Mouse (Mus musculus) Muller cell, postnatal 12 days (primary cell): Measurements from ENCODE around the gene Fbn1.

Source experiments
- DNase-seq: peaks from one replicate; pipeline ENCODE4 v3.0.0-alpha.2; 2015; ENCODE audit errors: inconsistent ontology term

The Fbn1 gene

DNA sequence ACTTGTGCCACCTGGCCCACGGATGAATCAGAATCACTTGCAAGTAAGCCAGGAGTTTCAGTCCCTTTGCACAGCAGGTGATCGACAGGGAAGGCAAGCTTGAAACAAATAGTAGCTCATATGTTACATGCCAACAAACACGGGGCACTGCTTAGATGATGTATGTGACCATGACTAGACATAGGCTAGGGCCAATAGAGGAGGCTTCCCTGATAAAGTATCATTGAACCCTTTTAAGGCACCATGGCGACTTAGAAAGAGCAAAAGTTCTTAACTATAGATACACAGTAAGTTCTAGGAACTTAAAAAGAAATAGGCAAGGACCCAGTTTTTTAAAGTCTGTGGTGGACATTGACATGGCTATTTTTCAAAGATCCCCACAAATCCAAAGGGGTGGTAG lies at the start of gene Fbn1:
TSS of gene Fbn1 (minus strand) at position 101 of the 400 bp plus-strand sequence.
- no peak for DNase-seq

DNA sequence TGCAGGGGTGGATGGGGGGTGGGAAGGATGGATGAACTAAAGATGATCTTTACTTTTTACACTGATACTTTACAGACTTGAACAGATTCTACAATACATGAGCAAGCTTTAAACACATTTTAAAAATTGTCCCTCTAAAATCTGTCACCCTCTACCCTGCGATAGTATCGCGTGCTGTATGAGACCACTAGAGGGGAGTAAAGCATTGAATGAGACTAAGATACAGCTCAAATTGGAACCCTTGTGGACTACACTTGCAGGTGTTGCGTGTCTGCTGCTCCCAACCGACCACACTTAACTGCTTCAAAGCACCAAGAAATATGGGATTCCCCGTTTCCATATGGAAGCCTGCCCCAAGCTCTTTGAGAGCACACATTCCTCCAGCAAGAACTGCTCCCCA lies 48.0 kb upstream of the Fbn1 start:
- DNase-seq = no peak

DNA sequence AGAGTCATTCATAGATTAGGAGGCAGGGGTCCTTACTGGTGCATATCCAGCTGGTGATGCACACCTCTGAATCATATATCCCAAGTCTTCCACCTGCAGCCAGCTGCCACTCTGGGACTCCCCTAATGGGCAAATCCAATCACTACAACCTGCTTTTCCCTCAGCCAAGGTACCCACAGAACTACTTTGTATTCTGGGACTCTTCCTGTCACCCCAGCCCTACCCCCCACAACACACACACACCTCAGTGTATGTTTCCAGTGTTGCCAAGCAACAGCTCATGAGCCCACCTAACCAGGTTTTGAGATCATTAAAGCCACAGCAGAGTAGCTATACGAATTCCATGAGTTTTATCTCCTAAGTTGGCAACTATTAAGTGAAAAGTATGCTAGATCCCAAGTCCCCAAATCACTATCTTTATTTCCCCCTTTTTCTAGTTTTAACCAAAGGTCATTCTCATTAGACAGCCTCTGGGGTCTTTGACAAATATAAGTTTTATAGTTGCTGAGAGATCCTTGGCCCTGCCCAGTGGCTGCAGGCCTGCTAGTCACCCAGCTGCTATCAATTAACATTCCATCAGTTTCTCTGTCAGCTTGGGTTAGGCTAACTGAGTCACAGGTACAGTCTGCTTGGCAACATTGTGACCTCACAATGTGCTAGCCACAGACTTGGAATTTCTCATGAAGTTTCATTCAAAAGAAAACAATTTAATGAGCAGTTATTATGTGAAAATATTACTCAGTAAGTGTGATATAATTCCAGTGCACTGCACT lies 41.2 kb upstream of the Fbn1 start:
- DNase-seq = peak; percentile 80

DNA sequence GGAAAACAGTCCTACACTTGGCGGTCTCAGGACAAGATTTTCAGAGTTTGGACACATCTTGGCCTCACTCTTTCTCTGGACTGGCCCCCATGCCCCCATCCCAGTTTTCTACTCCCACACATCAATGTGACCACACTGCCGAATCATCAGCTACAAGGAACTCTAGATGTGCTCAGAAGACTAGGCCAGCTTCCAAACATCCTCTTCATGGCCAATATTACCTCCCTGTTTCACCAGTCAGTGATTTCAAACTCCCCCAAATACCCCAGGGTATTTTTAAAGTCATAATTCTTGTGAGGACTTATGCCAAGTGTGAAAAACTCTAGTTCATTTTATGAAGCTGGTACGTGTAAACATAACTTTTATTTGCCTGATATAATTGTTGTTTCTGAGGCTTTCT lies 37.2 kb upstream of the Fbn1 start:
- no peak for DNase-seq

DNA sequence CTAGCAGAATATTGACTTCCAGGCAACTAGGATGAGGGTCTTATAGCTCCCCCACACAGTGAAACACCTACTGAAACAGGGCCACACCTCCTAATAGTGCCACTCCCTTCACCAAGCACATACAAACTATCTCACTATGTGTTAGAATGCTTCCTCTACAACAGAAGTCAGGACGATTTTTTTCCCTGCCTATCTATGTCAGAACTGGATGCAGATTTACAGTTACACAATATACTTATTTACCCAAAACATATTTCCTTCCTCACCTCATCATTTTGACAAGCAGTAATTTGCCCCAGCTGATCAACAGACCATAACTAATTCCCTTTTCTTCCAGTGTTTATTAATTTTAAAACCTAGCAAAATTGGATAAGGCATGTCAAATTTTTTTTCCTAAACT lies 35.9 kb upstream of the Fbn1 start:
- DNase-seq = peak; percentile 56

DNA sequence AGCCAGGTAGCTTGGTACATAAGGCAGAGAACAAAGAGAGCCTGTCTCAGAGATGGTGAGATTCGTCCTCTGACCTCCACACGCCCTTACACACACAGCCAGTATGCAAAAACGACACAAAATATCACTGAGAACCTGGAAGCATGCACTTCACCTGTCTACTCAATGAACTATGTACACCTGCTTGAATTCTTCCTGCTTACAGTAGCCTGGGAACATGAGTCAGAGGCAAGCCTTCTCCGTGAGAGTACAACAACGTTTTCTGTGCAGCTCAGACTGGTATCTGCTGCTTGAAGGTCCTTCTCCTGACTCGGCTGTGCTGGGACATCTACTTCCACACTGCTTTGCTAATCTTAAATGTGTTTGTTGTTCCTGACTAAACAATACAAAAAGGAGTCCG lies 33.7 kb upstream of the Fbn1 start:
- DNase-seq = no peak

DNA sequence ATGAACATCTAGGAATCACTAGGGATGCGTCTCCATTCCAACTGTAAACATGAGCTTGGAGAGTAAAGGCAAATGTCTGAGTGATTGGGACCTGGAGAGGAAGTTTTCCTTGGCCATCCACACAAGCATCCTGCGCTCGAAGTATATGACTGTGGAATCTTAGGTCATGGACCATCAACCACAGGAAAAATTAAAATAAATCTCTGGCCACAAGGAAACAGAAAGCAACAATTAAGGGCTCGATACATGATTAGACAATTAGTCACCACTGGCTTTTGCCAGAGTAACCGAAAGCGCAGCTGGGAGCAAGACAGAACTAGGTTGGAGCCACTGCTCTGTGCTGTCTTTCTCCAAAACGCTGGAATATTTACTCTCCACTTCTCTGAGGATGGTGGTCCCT lies 32.8 kb upstream of the Fbn1 start:
- DNase-seq = peak; percentile 80

DNA sequence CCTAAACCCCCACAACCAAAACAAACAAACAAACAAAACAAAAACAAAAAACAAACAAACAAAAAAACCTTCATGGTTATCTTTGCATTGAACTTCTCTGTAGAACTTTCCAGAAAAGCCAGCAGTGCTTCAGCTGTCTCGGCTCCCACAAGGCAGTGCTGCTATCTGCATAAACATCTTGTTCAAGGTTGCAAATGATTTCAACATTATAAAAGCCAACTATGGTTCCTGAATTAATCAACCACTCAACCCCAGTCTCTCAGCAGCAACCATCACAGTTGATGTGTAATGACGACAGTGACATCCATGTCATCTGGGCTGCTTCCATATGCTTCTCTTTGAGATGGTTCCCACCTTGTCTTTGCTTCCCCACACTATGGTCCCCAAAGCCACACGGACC lies 31.8 kb upstream of the Fbn1 start:
- no peak for DNase-seq

DNA sequence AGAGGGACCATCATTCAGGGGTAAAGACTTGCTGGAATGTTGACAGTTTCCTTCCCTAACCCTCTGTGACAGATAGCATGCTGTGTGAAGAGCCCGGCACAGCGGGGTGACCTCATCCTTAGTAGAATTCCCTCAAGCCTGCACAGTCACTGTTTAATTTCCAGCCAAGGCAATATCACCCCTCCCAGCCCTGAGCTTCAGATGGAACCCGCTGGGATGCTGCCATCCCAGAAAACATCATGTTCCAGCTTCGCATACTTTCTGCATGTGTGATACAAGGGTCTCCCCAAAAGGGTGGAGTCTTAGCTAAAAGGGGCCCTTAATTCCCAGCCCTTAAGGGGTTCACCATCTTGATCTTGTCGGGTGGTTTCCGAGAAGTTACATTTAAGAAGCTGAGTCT lies 22.9 kb upstream of the Fbn1 start:
- DNase-seq = peak; percentile 94

DNA sequence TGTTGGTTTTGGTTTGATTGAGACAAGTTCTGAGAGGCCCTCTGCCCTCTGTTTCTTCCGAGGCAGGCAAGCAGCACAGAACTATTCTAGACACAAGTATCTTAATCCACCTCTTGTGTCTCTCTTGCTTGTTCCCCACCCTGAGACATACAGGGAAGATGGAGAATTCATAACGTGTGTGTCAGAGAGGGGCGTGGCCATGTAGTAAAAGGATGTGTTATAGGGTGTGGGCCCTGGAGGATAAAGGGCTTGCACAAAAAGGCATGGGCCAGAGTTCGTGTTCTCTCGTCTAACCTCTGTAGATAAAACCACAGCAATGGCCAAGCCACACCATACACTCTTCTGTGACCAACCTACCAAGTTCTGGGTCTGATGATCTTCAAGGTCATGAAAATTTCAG lies 18.8 kb upstream of the Fbn1 start:
- DNase-seq = no peak

DNA sequence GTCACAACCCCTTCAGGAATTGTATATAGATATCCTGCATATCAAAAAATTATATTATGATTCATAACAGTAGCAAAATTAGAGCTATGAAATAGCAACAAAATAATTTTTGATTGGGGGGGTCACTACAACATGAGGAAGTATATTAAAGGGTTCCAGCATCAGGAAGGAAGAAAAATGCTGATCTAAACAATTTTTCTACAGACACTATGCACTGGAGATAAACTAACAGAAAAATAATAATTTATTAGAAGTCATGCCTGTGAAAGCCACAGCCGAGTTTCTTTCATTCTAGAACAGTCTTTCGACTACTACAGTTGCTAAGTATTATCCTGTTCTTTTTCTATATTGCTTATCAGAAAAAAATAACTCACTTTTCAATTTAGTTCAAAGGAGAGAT lies 17.7 kb upstream of the Fbn1 start:
- DNase-seq = no peak

DNA sequence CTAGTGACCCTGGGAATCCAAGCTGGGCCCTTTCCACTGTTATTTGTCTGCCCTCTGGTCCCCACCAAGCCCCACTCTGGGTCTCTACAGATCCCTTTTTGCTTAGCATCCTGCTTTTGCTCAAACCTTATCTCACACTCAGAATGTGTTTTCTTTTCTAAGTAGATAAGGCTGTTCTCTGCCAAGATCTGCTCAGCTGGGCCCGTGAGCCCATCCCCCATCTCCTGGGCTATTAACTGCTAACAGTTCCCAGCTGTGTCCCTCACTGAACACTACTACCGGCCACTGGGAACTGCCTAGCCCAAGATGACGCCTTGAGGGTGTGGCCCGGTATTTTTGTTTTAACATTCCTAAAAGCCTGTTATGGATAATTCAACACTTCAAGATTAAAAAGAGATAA lies 8.8 kb upstream of the Fbn1 start:
- DNase-seq = no peak

DNA sequence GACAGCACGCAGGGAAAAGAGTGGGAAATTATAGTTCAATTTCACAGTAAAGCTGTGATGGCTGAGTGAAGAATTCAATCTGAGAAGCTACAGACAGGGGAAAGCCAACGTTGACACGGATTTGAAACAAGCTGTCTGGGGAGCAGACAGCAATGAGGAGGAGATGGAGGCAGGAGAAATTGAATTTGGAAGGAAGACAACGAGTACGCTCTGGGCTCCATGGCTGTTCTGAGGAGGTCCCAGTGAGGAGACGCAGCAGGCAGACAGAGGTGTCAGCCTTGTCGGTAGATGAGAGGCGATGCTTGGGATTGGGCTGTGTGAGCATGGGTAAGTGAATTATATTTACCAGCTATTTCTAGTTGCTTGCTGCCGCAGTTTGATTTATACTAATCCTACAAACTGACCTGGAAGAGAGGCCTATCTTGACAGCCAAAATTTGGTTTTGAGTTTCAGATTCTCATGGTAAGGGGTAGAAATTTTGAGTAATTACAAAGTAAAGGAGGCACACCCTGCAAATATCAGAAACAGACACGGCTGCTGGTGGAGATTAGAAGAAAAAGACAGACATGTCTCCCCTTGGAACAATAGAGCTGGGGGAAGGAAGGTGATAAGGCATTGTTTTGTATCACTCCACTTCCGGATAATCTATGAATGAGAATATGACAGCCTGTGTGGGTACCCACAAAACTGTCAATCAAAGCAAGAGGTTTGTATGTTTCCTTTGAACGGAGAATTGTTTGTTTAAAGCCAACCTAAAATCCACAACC lies 7.7 kb upstream of the Fbn1 start:
- DNase-seq = no peak

DNA sequence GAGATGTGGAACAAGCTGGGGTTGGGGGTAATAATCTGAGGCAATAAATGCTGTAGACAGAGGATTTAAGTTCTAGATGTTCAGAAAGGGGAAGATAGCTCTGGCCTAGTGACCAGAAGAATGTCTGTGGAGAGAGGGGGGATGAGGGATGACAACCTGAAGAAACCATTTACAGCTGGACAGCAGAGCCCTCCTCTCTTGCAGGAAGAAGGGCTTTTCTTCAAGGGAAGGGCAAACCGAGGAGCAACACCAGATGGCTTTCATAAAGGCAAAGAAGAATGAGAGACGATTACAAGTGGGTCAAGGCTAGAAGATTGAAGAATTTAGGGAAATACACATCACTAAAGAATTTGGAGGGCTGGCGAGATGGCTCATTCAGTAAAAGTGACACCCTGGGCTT lies 6.6 kb upstream of the Fbn1 start:
- no peak for DNase-seq

DNA sequence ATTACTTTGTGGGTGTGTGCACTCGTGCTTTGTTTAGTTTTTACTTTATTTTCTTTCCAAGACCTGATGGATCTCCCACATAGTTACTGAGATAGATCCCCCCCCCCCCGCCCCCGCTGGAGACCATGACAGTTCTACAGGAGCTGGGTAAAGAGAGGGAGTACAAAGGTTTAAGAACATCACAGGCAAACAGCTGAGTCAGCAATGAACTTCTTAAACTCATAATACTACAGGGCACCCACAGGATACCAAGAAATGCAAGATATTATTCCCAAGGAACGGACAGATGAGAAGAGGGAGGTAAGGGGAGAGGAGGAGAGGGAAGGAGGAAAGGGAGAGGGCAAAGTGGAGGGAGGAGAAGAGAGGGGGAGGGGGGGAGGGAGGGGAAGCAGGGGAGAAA lies 4.8 kb upstream of the Fbn1 start:
- DNase-seq = no peak

DNA sequence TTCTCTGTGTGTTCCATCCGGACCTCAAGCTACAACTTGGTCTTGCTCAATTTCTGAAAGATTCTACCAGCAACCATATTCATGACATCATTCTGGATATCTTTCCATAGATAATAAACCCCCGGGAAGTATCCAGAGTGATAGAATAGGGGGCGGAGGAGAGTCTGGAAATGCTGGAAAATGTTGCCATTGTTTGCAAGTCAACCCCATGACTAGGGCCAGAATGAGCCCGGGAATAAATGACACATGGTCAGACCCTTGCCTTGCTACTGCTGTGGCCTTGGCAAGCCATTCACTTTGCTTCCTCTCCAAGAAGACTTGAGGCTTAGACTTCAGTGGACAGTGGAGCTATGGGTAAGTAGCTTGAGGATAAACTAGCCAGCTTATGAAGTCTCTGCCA lies 4.1 kb upstream of the Fbn1 start:
- no peak for DNase-seq

DNA sequence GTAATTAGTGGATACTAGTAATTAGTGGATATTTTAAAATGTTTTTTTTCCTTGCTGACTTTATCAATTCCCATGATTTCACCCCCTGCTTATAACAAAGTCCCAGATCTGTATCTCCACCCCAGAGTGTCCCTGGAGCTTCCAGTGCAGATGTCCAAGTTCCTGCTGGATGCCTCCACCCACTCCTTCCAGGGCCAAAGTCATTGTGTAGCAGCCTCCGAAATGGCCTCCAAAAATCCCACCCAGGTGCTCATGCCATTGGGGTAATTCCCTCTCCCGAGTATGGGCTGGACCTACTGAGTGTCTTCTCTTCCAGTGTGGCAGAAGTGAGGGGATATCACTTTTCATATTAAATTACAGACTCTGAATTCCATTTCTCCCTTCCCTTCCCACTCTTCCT lies 3.0 kb upstream of the Fbn1 start:
- DNase-seq = no peak

DNA sequence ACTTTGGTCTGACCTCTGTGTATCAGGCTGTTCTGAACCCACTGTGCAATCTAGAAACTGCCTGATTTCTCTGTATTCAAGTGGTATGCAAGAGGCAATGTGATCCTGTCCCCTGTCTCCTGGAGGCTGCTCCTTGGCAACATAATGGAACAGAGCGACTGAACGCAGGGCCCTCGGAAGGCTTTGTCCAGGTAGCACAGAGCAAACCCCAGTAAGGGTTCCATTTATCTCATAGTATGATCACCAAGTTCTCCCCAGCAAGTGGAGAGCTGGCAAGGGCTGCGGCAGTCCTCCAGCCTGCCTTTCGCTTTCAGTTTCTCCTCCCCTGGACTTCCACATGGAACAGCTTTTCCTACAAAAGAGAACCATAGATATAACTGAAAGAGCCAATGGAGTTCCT lies 588 bp upstream of the Fbn1 start:
- no peak for DNase-seq

DNA sequence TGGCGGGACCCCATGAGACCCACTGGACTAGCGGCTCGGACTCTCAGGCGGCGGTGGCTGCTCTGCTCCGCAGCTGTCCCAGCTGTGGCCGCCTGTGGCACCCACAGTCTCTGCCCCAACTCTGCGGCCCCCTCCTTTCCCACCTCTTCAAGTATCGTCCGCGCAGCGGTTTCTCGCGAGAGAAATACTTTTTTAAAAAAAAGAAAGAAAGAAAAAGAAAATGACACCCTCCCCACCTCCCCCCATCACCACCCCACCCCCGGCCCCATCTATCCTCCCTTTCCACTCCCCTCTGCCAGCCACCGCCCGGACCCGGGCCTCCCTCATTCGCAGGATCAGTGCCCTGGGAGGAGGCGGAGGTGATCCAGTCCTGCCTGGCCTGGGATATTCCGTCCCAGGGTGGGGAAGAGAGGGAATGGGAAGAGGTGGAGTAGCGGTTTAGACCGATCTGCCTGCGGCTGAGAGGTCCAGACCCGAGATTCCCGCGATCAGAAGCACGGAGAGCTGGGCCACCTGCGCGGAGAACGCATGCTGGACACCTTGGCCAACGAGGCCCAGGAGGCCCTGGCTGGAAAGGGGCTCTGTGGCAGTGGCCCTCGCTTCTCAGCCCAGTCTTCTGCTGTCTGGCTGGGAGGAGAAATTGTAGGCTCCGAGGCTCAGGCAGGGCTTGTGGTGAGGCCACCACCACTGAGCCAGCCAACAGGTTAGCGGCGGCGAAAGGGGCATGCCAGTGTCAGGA lies 1.3 kb downstream of the Fbn1 start:
- no peak for DNase-seq

DNA sequence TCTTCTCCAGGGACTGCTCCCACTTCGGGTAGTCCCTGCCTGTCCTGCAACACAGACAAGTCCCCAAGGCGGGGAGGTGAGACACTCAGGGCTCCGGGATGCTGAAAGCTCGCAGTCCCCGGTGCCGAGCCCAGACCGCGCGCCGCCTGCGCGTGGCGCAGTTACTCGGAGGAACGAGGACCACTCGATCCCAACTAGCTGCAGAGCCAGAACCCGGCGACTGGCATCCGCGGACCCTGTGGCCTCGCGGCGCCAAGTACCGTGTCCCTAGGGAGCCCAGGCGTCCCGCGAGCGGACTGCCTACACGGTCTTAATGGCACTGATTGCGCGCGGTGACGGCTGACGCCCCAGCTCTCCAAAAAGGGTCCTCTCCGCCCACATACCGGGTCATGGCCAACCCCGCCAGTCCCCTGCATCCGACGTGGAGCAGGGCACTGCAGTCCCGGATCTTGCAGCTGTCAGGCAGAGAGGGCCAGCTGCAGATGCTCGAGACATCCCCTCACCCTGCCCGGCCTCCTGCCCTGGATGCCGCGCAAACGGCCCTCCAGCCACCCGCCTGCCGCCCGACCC lies 2.0 kb downstream of the Fbn1 start:
- peak; percentile 87 for DNase-seq

DNA sequence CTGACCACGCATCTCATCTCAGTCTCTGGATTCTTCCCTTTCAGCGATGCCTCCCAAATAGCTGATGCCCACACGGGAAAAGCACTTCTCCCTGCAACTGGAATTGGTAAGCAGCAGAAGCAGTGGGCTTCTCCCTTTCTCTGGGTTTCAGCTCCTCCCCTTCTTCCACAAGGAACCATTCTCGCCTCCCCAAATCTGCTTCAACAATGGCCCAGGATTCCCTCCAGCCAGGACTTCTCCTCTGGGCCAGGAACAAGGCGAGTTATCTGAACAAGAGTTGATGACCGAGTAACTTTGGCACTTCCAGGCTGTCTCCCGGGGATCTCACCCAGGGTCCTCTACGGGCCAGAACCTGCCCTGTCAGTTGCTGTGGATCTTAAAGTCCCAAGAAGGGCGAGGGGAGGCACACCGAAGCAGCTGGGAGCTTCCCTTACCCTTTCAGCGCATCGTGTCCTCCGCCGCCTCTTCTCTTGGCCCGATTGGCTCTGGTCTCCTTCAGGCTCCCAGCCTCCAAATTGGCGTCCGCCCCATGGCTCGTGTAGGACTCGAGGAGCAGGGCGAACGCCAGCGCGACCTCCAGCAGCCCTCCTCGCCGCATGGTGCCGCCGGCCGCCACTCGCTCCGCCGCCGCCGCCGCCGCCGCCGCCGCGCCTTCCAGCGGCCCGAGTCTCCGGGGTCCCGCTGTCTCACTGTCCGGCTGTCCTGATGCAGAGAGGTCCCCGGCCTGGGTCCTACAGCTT lies 2.6 kb downstream of the Fbn1 start, which contains the start of gene Gm9913:
TSS of gene Gm9913 (plus strand) at position 84 of the 740 bp plus-strand sequence.
- DNase-seq = peak; percentile 62

DNA sequence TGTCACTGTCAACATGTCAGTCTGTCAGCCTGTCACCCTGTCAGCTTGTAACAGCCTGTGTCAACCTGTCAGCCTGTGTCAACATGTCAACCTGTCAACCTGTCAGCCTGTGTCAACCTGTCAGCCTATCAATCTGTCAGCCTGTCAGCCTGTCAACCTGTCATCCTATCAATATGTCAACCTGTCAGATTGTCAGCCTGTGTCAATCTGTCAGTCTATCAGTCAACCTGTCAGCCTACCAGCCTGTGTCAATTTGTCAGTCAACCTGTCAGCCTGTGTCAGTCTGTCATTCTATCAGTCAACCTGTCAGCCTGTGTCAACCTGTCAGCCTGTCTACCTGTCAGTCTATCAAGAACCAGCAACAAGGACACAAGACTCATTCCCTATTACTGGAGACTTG lies 6.3 kb downstream of the Fbn1 start:
- DNase-seq = no peak
